Mouse (Mus musculus): ENCODE results near the gene Gm7102. TPM values are rescaled to one million over a fixed set of nuclear protein-coding genes. Genes with fewer than 3 reads are reported as not detected.

Gm7102 gene
- polyA plus RNA-seq, 1 experiment from 2014 or later: 0.13 TPM

DNA sequence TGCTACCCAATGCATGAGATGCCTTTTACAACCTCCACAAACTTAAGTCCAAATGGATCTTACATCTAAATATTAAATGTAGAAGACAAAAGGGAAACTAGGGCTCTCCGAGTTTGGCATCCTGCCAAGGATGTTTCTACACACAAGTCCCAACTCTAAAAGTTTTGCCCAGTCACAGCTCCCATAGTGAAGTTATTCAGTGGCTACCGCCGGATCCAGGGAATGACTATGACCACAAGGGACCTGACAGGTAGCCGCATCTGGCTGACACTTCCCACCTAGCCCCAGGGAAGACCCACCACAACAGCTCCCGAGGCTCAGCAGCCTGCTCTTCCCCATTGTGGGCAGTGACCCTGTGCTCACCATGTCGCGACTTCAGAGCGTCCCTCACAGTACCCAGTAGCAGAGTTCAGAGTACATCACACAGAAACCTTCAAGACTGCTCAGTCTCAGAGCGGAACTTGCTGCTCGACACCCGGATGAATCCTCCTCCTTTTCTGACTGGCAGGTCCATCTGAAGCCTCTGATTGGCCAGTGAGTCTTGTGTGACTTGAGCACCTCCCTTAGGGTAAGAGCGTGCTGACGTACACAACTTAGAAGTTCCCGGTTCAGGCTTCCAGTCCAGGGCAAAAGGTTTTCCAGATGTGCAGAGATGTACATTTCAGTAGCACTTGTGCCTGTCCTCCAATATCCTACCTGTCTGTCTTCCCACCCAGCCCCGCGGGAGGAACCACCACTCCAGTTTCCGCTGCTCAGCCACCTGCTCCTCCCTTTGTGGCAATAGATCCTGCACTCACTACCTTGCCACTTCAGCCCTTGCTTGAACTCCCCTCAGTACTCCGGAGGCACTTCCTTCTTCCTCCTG is 35.5 kb downstream of the Gm7102 start, which contains the start of gene Zfp950:
Gene Zfp950 (minus strand): TSS at position 499 of the 865 bp plus-strand sequence.
- Histone ChIP-seq H3K27me3 (ENCODE audit: control insufficient read depth, insufficient read depth, low read length) (no peaks in the 10 kb centered on the region), H3K27ac (replicated peaks) (peak within 1 kb of the TSS; percentile 69), H3K9ac (ENCODE audit: low read length) (peak within 1 kb of the TSS; percentile 85), H3K4me2 (replicated peaks; ENCODE audit: low read depth) (peak within 1 kb of the TSS; percentile 82), H3K4me3 (ENCODE audit: low read depth, low read length) (peak within 1 kb of the TSS; percentile 79), H3K9me3 (ENCODE audit: control insufficient read depth, low read length) (no peaks in the 10 kb centered on the region), H3K36me3 (ENCODE audit: control insufficient read depth, insufficient read depth, low read length) (no peaks in the 10 kb centered on the region), H3K4me1 (replicated peaks; ENCODE audit: control insufficient read depth, insufficient read depth) (no peaks in the 10 kb centered on the region; the same call in 1 of the 2 replicates)
- ATAC-seq (ENCODE audit: low FRiP score, low TSS enrichment) (peak; percentile 100), DNase-seq (ENCODE audit: low spot score) (peak; percentile 84)
- no peak for TF ChIP-seq CTCF (IDR thresholded peaks at IDR 0.05; ENCODE audit: low read depth)
- TF ChIP-seq EP300 (optimal IDR thresholded peaks at IDR 0.05): no peak
- 2% methylated on average over 18 of the region's 18 CpGs for WGBS

DNA sequence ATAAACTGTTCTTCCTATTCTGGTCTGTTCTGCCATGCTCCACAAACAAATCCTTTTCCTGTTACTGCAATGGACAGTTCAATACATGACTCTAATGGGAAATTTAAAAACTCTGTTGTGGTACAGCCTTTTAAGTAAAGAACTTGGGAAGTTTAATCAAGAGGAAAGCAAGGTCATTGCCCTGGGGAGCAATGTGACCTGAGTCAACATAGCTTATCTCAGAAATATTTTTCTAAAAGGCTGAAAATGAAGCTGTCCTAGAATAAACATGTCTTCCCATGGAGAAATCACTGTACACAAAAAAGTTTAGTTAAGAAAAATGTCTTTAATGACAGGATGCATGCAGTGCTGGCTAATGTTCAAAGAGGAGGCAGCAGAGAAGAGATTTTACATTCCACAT is 37.5 kb downstream of the Gm7102 start:
- no peaks in the 10 kb centered on the region for H3K36me3 ChIP-seq (ENCODE audit: control insufficient read depth, insufficient read depth, low read length)
- no peak overlapping the region for H3K4me3 ChIP-seq (ENCODE audit: low read depth, low read length)
- no peaks in the 10 kb centered on the region for H3K27me3 ChIP-seq (ENCODE audit: control insufficient read depth, insufficient read depth, low read length)
- H3K4me2 ChIP-seq (replicated peaks; ENCODE audit: low read depth): no peak overlapping the region
- no peaks in the 10 kb centered on the region for H3K9me3 ChIP-seq (ENCODE audit: control insufficient read depth, low read length)
- no peak for ATAC-seq (ENCODE audit: low FRiP score, low TSS enrichment)
- H3K4me1 ChIP-seq (replicated peaks; ENCODE audit: control insufficient read depth, insufficient read depth): no peaks in the 10 kb centered on the region; the same call in 1 of the 2 replicates
- H3K9ac ChIP-seq (ENCODE audit: low read length): no peak overlapping the region
- TF ChIP-seq EP300 (optimal IDR thresholded peaks at IDR 0.05): no peak
- TF ChIP-seq CTCF (IDR thresholded peaks at IDR 0.05; ENCODE audit: low read depth): no peak
- no peak for DNase-seq (ENCODE audit: low spot score)
- H3K27ac ChIP-seq (replicated peaks): no peak overlapping the region

DNA sequence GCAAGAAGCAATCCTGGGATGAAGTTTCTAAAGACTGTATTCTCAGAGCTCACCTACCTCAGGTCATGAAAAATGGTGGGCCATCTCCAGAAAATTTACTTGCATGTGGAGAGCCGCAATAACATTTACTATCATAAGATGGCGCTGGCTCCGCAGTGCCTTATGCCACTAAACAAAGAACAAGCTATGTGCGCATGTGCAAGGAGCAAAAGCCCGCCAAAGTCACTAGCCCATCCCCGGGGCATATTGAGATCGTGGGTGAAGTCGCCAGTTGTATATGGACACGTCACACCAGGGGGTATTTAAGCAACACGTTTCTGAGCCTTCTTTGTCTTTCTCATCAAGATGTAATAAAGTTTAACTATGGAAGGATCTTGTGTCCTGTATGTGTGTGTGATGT is 45.0 kb downstream of the Gm7102 start:
- H3K9ac ChIP-seq (ENCODE audit: low read length): no peak overlapping the region
- H3K4me3 ChIP-seq (ENCODE audit: low read depth, low read length): no peak overlapping the region
- ATAC-seq (ENCODE audit: low FRiP score, low TSS enrichment): no peak
- H3K4me1 ChIP-seq (replicated peaks; ENCODE audit: control insufficient read depth, insufficient read depth): no peaks in the 10 kb centered on the region
- H3K9me3 ChIP-seq (ENCODE audit: control insufficient read depth, low read length): no peaks in the 10 kb centered on the region
- 90% methylated on average over 10 of the region's 10 CpGs for WGBS
- no peak overlapping the region for H3K27ac ChIP-seq (replicated peaks)
- no peaks in the 10 kb centered on the region for H3K27me3 ChIP-seq (ENCODE audit: control insufficient read depth, insufficient read depth, low read length)
- no peak overlapping the region for H3K4me2 ChIP-seq (replicated peaks; ENCODE audit: low read depth)
- DNase-seq (ENCODE audit: low spot score): no peak
- no peaks in the 10 kb centered on the region; the same call in 1 of the 2 replicates for H3K36me3 ChIP-seq (ENCODE audit: control insufficient read depth, insufficient read depth, low read length)
- TF ChIP-seq EP300 (optimal IDR thresholded peaks at IDR 0.05) (no peak), CTCF (IDR thresholded peaks at IDR 0.05; ENCODE audit: low read depth) (no peak)

Other genes with a start within 250 kb of the Gm7102 start
- 14.6 and 16.0 TPM in 2 replicates for gene Zfp950, start 35.5 kb downstream of the Gm7102 start, polyA plus RNA-seq (2015; fragmentation: Nextera tagmentation; extraction: Ambion mirVana)
- gene Gm6020, start 7.6 kb upstream of the Gm7102 start, polyA plus RNA-seq (2015; fragmentation: Nextera tagmentation; extraction: Ambion mirVana): not detected in 2 replicates
- gene Csf2ra, start 52.1 kb upstream of the Gm7102 start, polyA plus RNA-seq (2015; fragmentation: Nextera tagmentation; extraction: Ambion mirVana): 8.4 and 9.0 TPM in 2 replicates
- gene Gm21060, start 120.8 kb upstream of the Gm7102 start, polyA plus RNA-seq (2015; fragmentation: Nextera tagmentation; extraction: Ambion mirVana): not detected in 2 replicates